Mouse (Mus musculus) embryonic fibroblast, embryonic 13.5 days (primary cell): Measurements from ENCODE around the gene Cops7a. TPM values are rescaled to one million over a fixed set of nuclear protein-coding genes. Genes with fewer than 3 reads are reported as not detected.

Experiments
- H3K27ac ChIP-seq: 2 replicates; pipeline ENCODE4 v1.5.1; 2012; ENCODE audit warnings: low read length, control low read depth, inconsistent platforms; ENCODE audit not compliant: insufficient read depth
- H3K4me1 ChIP-seq: 2 replicates; pipeline ENCODE4 v1.6.1; 2011; ENCODE audit warnings: low read length; ENCODE audit not compliant: control insufficient read depth, insufficient read depth
- H3K4me3 ChIP-seq: 2 replicates; pipeline ENCODE4 v1.5.1; 2011; ENCODE audit warnings: mild to moderate bottlenecking, control low read depth, low read length; ENCODE audit not compliant: insufficient read depth
- CTCF ChIP-seq: IDR thresholded peaks from 2 replicates; pipeline ENCODE4 v1.5.1; 2011; ENCODE audit warnings: mild to moderate bottlenecking, control low read depth, low read length, moderate library complexity, borderline replicate concordance; ENCODE audit not compliant: insufficient read depth
- POLR2A ChIP-seq: IDR thresholded peaks from 2 replicates; pipeline ENCODE4 v1.6.1; 2011; ENCODE audit warnings: low read depth, mild to moderate bottlenecking, control low read depth, low read length, moderate library complexity
- polyA plus RNA-seq: library from polyadenylated mRNA; stranded (reverse); fragments of >200 nt; gene quantifications from 2 replicates; pipeline ENCODE4 v1.2.4, GENCODE M21; 2011; ENCODE audit warnings: low read depth; ENCODE audit not compliant: missing spikeins, insufficient read length

Gene Cops7a
- polyA plus RNA-seq, 1 experiment: 94.3 TPM

- TF ChIP-seq POLR2A (no peak), CTCF (no peak)
- H3K4me1 ChIP-seq: no peaks in the 10 kb centered on the region
- H3K27ac ChIP-seq: peak overlapping the region; percentile 74
These were observed 700 bp downstream of the Cops7a start for GRCm38 (mm10) chr6:124964638-124965037.

GRCm38 (mm10) chr6:124961021-124961420 lies 4.3 kb downstream of the Cops7a start:
- Histone ChIP-seq H3K4me3 (no peak overlapping the region), H3K4me1 (no peaks in the 10 kb centered on the region)
- TF ChIP-seq CTCF: no peak
- no peak for TF ChIP-seq POLR2A

More at GRCm38 (mm10) chr6:124964638-124965037, 700 bp downstream of the Cops7a start:
- H3K4me3 ChIP-seq: peak overlapping the region; percentile 93

GRCm38 (mm10) chr6:124959960-124960359 lies 5.4 kb downstream of the Cops7a start:
- no peak for TF ChIP-seq POLR2A
- no peak for TF ChIP-seq CTCF
- no peak overlapping the region for H3K27ac ChIP-seq
- H3K4me3 ChIP-seq: no peak overlapping the region
- no peaks in the 10 kb centered on the region for H3K4me1 ChIP-seq

More at GRCm38 (mm10) chr6:124961021-124961420, 4.3 kb downstream of the Cops7a start:
- no peak overlapping the region for H3K27ac ChIP-seq

- no peaks in the 10 kb centered on the region for H3K4me1 ChIP-seq
- H3K4me3 ChIP-seq: no peak overlapping the region
- no peak overlapping the region for H3K27ac ChIP-seq
- no peak for TF ChIP-seq CTCF
- no peak for TF ChIP-seq POLR2A
These were observed 7.2 kb downstream of the Cops7a start for GRCm38 (mm10) chr6:124958127-124958526.

GRCm38 (mm10) chr6:124955212-124955611 lies 10.1 kb downstream of the Cops7a start:
- no peaks in the 10 kb centered on the region for H3K4me1 ChIP-seq
- no peak for TF ChIP-seq POLR2A
- no peak overlapping the region for H3K4me3 ChIP-seq
- H3K27ac ChIP-seq: no peak overlapping the region

- TF ChIP-seq CTCF (no peak), POLR2A (no peak)
- Histone ChIP-seq H3K4me3 (no peak overlapping the region), H3K4me1 (no peaks in the 10 kb centered on the region), H3K27ac (no peak overlapping the region)
These were observed 11.2 kb downstream of the Cops7a start for GRCm38 (mm10) chr6:124953991-124954715.

- Histone ChIP-seq H3K4me3 (no peak overlapping the region), H3K27ac (no peak overlapping the region), H3K4me1 (no peaks in the 10 kb centered on the region)
- TF ChIP-seq POLR2A (no peak), CTCF (no peak)
These were observed 21.8 kb downstream of the Cops7a start for GRCm38 (mm10) chr6:124943526-124943925.

- H3K27ac ChIP-seq: no peak overlapping the region
- no peaks in the 10 kb centered on the region for H3K4me1 ChIP-seq
- no peak overlapping the region for H3K4me3 ChIP-seq
- no peak for TF ChIP-seq CTCF
- no peak for TF ChIP-seq POLR2A
These were observed 23.7 kb downstream of the Cops7a start for GRCm38 (mm10) chr6:124941679-124942078.

GRCm38 (mm10) chr6:124938554-124938953 lies 26.8 kb downstream of the Cops7a start:
- H3K4me1 ChIP-seq: no peaks in the 10 kb centered on the region
- H3K4me3 ChIP-seq: no peak overlapping the region
- H3K27ac ChIP-seq: no peak overlapping the region
- TF ChIP-seq CTCF (no peak), POLR2A (no peak)

- H3K4me3 ChIP-seq: no peak overlapping the region
- H3K4me1 ChIP-seq: no peaks in the 10 kb centered on the region
- no peak for TF ChIP-seq CTCF
- no peak for TF ChIP-seq POLR2A
- no peak overlapping the region for H3K27ac ChIP-seq
These were observed 27.8 kb downstream of the Cops7a start for GRCm38 (mm10) chr6:124937493-124937892.
